Mouse (Mus musculus) E14TG2a.4 (cell line): ENCODE results near the gene Chchd4.

ENCODE experiments used
- CTCF ChIP-seq: conservative IDR thresholded peaks from 2 replicates; pipeline ENCODE4 v1.5.1; 2014; ENCODE audit warnings: low read length
- POU5F1 ChIP-seq: IDR thresholded peaks from 2 replicates; pipeline ENCODE4 v1.6.1; 2014; ENCODE audit warnings: low read length, borderline replicate concordance

- TF ChIP-seq CTCF = no peak
- TF ChIP-seq POU5F1 = no peak
Measured at GRCm38 (mm10) chr6:91465756-91466155, 7.6 kb downstream of the Chchd4 start.
